Mouse (Mus musculus): Measurements from ENCODE around the gene Mvb12b.

GRCm38 (mm10) chr2:33720380-33720898, 167.3 kb downstream of the Mvb12b start:
- TF ChIP-seq GATA1 (IDR thresholded peaks at IDR 0.05; ENCODE audit: borderline replicate concordance, low read length) (no peak), FLI1 (IDR thresholded peaks at IDR 0.05; ENCODE audit: low read length) (no peak)

Data from megakaryocyte, embryonic 14.5 days (primary cell).